Mouse (Mus musculus): ENCODE data around the gene Retnlg.
"Not testable (repeated sequence)": the region's sequence is repeated elsewhere in the genome, so short reads cannot be mapped to it uniquely, and the experiment has no call there.

The Retnlg gene

DNA sequence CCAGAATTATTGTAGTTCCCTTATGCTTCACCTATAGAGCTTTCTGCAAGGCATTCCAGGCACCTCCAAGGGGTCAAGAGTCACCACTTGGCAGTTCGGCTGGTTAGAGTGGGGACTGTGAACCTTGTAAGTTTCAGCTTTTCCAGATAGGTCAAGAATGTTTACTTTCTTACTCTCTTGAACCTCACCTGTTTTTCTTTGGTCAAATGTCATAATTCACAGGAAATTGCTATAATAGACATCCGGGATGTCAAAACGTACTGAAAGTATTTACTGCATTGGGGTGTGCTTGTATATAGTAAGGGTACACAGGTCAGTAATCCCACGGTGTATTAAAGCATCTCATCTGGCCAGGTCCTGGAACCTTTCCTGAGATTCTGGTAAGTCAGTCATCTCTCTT lies at the start of gene Retnlg:
TSS of gene Retnlg (plus strand) at position 301 of the 400 bp plus-strand sequence.
- DNase-seq (ENCODE audit: low read depth in 2 of 2, low spot score in 2 of 2), result no peak

DNA sequence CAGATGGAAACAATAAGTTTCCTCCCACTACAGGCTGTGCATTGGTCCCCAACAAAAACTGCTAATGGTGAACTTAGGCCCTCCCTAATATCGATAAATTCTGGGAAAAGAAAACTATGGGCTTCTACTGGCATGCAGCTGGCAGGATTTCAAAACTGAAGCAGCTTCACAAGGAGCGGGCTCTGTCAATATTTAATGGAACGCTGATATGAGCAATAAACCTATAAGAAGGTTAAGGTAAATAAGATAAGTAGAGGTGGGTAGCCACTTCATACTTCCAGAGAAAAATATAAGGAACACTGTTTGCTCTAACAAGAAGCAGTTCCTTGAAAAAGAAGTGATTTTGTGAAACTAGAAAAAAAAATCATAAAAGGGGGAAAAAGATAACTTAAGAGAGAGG lies 45.9 kb upstream of the Retnlg start:
- DNase-seq (ENCODE audit: low read depth in 2 of 2, low spot score in 2 of 2), result no peak

DNA sequence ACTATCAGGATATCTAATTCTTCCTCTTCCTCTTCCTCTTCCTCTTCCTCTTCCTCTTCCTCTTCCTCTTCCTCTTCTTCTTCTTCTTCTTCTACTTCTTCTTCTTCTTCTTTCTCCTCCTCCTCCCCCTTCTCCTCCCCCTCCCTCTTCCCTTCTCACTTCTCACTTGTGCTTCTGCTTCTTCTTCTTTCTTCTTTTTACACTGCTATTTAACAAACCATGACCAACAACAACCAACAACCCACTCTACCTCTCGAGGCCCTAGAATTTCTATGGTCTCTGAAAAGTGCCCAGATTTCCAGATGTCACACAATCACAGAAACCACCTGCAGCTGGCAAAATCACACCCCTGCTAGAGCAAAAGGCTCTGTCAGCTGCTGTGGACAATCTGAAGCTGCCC lies 44.8 kb upstream of the Retnlg start:
- DNase-seq (ENCODE audit: low read depth in 2 of 2, low spot score in 2 of 2), result no peak

DNA sequence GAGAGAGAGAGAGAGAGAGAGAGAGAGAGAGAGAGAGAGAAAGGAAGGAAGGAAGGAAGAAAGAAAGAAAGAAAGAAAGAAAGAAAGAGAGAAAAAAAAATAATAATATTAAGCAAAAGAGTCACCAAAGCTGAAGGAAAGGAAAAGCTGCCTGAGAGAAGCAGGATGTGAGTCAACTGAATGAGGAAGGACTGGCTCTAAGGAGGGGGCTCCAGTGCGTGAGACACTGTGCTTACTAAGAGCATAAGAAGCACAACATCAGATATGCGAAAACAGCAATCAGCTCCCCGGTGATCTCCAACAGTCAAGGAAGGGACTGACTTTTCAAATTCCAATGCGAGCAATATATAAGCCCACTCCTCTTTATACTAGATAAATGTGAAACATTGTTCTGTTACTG lies 43.4 kb upstream of the Retnlg start:
- DNase-seq (ENCODE audit: low read depth in 2 of 2, low spot score in 2 of 2), result no peak

DNA sequence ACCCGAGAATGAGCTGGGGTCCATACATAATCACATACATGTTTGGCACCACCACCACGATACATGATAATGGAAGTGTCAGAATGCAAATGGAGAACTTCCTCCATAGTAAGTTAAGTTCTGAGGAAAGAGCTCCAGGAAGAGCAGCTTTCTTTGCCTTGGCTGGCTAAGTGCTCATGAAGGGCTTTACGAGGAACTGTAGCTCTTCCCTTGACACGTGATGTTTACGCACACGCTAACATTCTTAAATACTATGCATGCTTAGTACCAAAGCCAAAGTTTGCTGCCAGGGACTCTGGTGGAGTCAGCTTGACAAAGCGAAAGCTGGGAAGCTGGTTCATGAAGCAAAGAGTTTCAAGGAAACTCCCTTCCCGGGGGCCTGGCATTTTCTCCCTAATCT lies 40.4 kb upstream of the Retnlg start:
- no peak for DNase-seq (ENCODE audit: low read depth in 2 of 2, low spot score in 2 of 2)

DNA sequence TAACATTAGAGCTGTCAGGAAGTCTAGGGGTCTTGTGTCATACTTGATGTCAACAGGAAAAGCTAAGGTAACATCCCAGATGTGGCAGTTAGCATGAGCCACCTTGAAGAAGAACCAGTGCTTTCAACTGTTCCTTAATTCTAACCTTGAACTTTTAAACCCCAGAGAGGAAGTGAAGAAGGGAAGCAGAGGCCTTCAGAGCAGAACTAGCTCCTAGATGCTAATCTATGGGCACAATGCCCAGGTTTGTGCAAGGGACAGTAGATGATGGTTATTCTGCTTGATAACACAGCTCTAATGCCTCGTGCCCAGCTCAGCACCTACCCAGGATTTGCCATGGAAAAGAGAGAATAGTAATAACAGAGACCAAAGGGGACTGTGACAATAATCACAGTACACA lies 38.8 kb upstream of the Retnlg start:
- DNase-seq (ENCODE audit: low read depth in 2 of 2, low spot score in 2 of 2), result not testable (repeated sequence)

DNA sequence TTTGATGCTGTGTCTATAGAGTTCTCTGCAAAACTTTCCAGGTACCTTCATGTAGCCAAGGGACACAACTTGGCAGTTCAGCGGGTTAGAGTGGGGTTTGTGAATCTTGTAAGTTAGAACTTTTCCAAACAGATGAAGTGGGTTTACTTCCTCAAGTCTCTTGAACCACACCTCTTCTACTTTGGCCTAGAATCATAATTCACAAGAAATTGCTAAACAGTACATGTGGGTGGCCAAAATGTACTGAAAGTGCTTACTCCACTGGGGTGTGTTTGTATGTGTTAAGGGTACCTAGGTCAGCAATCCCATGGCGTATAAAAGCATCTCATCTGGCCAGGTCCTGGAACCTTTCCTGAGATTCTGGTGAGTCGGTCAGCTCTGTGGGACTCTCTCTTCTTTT lies 30.2 kb upstream of the Retnlg start, which contains the start of gene Retnla:
TSS of gene Retnla (plus strand) at position 286 of the 400 bp plus-strand sequence.
- DNase-seq (ENCODE audit: low read depth in 2 of 2, low spot score in 2 of 2), result no peak

DNA sequence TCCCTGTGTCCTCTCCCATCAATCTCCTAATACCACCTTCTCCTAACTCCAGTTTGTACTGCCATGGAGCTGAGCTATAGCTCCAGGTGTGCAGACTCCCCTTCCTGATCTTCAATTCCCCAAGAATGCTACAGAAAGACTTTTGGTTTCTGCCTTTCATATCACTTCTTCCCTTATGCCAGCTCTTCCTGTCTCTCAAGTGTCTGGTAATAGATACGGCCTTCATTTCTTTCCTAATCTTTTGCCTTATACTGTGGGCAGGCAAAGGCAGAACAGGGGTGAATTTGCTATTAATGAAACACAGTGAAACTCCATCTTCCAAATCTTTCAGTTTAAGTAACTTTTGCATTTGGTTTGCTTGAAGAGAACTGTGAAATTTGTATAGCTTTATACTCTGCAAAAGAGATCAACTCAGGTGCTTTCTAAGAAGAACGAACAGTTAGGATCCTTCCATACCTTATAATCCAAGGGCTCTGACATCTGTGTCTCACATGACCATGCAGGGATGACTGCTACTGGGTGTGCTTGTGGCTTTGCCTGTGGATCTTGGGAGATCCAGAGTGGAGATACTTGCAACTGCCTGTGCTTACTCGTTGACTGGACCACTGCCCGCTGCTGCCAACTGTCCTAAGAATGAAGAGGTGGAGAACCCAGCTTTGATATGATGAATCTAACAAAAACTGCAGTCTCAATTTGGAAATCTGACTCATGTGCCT lies 28.6 kb upstream of the Retnlg start:
- DNase-seq (ENCODE audit: low read depth in 2 of 2, low spot score in 2 of 2), result no peak

DNA sequence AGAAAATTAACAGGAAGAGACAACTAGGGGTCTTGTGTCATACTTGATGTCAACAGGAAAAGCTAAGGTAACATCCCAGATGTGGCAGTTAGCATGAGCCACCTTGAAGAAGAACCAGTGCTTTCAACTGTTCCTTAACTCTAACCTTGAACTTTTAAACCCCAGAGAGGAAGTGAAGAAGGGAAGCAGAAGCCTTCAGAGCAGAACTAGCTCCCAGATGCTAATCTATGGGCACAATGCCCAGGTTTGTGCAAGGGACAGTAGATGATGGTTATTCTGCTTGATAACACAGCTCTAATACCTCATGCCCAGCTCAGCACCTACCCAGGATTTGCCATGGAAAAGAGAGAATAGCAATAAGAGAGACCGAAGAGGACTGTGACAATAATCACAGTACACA lies 7.4 kb upstream of the Retnlg start:
- not testable (repeated sequence) for DNase-seq (ENCODE audit: low read depth in 2 of 2, low spot score in 2 of 2)

DNA sequence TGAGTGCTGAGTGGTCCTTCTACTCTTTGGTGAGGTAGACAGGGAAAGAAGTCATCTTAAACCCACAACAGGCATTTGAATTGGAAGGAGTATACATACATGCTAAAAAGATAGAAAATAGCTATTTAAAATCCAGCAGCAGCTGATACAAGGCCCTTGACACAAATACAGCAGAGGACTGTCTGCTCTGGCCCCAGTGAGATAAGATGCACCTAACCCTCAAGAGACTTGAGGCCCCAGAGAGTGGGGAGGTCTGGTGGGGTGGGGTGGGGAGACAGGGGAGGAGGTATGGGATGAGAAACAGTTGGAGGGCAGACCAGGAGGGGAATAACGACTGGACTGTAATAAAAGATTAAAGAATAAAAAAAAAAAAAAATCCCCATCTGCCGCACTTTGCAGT lies 4.7 kb upstream of the Retnlg start:
- no peak for DNase-seq (ENCODE audit: low read depth in 2 of 2, low spot score in 2 of 2)

DNA sequence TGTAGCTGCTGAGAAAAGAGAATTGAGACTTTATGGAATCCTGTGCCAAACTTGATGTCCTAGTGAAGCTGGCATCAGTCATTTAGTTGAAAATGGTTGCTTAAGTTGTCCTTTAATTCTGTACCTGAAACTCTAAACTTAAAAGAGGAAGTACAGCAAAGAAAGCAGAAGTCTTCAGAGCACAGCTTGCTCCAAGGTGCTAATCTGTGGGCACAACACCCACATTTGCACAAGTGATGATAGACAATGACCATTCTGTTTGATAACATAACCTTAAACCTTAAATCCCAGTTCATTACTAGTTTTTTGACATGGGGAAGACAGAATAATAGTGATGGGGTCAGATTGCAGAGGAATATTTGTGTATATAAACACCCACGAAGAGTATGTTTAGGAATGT lies 3.8 kb upstream of the Retnlg start:
- no peak for DNase-seq (ENCODE audit: low read depth in 2 of 2, low spot score in 2 of 2)

DNA sequence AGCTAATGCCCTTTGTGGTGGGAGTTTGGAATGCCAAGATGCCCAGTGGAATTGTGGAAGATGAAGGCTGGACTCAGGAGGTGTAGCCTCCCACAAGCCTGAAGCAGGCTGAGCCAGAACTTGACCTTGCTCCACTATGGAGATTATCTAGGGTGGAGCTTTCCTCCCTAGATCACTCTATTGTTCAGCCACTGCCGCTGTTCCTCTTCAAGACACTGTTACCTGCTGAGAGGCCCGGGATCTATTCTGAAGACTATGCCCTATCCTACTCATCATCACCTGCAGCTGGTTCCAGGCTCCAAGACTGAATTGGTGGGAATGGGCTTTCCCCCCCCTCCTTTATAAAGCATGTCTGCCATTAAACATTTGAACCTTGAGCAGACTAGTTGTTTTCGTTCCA lies 2.8 kb upstream of the Retnlg start:
- no peak for DNase-seq (ENCODE audit: low read depth in 2 of 2, low spot score in 2 of 2)

DNA sequence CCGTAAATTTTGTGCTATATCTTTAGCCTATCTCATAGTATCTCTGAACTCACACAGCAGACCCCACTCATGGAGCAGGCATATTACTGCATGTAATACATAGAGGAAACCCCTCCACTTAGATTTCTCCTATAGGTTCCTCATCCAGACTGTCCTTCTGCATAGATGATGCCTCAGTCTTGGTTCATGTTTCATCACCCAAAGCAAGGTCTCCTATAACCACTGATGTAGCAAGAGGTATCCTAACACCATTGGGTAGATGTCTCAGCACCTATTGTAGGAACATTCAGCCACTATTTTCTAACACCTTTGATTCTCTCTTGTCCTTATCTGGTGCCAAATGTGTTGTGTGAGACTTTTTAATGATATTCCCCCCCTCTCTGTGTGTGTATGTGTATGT lies 667 bp upstream of the Retnlg start:
- no peak for DNase-seq (ENCODE audit: low read depth in 2 of 2, low spot score in 2 of 2)

DNA sequence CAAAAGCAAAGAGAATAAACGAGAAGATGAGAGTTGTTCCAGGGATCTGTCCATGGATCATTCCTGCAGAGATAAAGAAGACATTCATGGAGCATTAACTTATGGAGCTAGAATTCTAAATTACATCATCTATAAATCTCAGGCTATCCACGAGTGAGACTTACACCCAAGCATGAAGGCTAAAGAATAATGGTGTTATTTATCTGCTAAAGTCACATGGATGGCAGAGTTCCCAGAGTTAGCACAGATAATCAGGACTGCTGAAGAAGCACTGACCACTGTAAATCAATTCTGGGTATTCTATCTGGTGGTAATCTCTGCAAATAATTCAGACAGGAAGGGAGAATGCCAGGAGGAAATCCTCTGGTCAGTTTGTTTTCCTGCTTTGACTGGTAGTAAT lies 18.3 kb downstream of the Retnlg start:
- no peak for DNase-seq (ENCODE audit: low read depth in 2 of 2, low spot score in 2 of 2)

DNA sequence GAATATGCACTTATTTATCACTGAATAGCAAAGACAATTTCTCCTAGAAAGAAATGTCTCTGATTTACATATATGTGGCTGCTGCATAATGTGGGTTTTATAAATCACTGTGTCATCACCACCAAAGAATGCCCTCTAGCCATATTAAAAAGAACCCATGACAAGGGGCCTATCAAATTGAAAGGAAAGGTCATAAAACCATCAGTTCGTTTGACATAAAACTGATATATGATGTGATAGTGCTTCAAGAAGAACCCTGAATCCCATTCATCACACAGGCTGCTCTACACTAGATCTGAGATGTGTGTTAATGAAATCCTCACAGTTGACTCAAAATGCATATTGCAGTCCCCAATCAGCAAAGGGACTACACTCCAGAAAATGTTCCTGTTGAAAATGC lies 27.4 kb downstream of the Retnlg start:
- DNase-seq (ENCODE audit: low read depth in 2 of 2, low spot score in 2 of 2), result no peak

DNA sequence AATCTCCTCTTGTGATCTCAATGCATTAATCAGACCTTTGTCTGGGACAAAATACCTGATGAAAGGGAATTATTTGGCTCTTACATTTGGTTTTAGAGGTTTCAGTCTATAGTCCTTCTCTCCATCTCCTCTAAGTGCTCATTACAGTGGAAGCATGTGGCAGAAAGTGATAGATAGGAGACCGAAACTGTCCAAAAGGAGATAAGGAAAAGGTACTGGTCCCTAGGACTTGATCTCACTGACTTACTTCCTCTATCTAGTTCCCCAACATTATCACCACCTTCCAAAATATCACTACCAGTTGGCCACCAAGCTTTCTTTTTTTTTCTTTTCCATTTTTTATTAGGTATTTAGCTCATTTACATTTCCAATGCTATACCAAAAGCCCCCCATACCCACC lies 38.8 kb downstream of the Retnlg start:
- no peak for DNase-seq (ENCODE audit: low read depth in 2 of 2, low spot score in 2 of 2)

DNA sequence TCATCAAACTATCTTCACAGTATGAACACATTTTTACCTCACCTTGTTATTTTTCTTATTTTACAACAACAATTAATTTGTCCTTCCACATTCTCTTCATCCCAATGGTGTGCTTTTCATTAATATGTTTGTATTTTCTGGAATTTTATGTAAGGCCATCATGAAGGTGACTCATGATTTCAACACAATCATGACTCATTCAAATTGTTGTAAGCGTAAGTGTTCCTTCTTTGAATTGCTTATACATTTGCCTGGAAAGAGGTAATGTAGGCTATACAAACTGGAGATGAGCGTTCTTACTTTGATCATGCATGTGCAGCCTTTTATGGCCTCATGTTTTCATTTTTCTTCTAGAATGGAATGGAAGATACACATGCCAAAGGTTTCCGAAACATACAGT lies 40.8 kb downstream of the Retnlg start:
- DNase-seq (ENCODE audit: low read depth in 2 of 2, low spot score in 2 of 2), result no peak

DNA sequence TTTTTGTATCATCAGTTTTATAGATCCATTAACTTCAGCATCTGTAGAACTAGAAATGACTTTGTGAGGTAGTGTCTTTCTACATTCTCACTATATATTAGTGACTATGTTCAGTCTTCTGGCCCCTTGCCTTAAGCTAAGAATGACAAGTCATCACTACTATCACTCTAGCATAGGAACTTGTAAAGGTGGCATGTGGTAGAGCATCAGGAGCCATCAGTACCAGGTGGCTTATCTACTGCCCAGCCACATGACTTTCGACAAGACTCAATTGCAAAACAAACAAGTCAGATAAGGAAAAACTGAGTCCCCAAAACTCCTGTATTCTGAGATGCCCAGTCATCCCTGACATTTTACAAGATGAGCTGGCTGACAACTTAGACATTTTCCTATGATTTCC lies 51.3 kb downstream of the Retnlg start:
- no peak for DNase-seq (ENCODE audit: low read depth in 2 of 2, low spot score in 2 of 2)
